Mouse (Mus musculus): ENCODE measurements around the gene Dgkh.
"Not testable (repeated sequence)": the region's sequence is repeated elsewhere in the genome, so short reads cannot be mapped to it uniquely, and the experiment has no call there.

Dgkh gene

DNA sequence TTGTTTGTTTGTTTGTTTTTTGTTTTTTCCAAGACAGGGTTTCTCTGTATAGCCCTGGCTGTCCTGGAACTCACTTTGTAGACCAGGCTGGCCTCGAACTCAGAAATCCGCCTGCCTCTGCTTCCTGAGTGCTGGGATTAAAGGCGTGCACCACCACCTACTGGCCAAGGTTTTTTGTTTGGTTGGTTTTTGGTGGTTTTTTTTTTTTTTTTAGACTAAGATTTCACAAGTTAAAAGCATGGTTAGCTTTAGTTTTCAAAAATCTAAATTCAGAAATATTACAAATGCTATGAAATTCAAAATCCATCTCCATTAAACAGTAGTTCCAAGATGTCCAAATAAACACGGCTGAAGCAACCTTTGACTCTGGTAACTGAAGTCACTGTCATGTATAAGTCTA is 8.9 kb downstream of the Dgkh start:
- DNase-seq (ENCODE audit: low read depth, low spot score), result not testable (repeated sequence)

DNA sequence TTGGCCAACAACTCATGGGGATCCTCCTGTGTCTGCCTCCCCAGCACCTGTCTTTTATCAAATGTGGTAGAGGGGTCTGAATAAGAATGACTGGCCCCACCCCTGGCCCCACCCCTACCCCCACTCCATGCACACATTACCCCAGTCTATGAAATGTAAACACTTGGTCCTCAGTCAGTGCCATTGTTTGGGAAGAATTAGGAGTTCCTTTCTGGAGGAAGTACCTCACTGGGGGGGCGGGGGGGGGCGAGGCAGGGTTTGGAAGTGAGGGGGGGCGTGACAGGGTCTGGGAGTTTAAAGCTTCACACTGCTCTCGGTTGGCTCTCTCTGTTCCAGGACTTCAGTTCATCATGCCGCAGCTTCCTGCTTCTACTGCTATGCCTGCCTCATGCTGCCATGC is 10.5 kb downstream of the Dgkh start:
- peak; percentile 70 for DNase-seq (ENCODE audit: low read depth, low spot score)

DNA sequence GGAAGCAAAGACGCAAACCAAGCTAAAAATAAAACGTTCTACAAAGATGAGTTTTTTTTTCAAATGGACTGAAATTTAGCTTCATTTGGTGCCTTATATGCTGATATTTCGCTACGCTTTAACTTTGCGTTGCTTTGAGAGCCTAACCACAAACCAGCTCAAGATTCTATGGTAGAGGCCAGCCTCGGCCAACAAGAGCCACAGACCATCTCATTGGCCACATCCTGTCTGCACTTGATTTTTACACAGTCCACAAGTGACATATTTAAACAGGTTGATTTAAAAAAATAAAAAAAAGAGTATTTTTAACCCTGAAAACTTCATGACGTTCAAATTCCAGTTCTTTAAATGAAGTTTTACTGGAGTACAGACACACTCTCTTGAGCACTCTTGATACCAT is 16.5 kb downstream of the Dgkh start:
- DNase-seq (ENCODE audit: low read depth, low spot score), result no peak

DNA sequence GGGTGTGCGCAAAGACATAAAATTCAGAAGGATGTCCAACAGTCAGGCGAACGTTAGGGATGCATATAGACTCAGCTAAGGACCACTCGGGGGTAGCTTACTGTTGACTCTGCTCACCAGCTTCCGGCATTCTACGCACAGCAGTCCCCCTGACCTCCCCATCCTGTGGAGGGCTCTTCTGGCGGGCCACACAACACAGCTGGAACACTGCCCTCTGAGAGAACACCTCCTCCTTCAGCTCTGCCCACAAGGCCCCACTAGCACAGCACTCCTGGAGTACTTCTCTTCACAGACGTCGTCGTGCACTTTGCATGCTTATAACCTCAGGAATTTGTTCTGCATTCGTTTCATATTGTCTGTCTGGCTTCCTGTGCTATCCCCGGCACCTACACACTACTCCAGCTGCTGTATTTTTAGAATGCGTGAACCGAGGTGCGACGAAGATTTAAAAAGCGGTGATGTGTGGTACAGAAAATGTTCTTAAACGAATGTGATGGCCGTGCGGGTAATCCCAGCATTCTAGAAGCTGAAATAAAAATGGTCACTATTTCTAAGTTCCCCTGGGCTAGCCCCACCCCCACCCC is 19.9 kb downstream of the Dgkh start:
- DNase-seq (ENCODE audit: low read depth, low spot score), result peak; percentile 7

DNA sequence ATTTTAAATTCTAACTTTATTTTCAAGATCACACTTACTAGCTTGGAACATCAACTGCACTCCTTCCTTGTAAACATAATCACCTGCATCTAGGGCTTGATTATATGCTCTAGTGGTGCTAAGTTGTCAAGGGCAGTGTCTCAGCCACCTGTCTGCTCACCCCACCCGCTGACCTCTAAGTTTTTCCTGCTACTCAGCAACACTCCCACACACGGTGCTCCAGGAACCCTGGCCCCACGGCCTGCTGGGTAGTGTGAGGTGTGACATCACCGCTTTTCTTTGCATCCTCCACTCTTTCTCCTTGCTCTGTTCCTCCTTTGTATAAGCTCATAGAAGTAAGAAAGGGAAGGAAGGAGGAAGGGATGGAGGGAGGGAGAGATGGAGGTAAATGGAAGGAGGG is 21.9 kb downstream of the Dgkh start:
- no peak for DNase-seq (ENCODE audit: low read depth, low spot score)

DNA sequence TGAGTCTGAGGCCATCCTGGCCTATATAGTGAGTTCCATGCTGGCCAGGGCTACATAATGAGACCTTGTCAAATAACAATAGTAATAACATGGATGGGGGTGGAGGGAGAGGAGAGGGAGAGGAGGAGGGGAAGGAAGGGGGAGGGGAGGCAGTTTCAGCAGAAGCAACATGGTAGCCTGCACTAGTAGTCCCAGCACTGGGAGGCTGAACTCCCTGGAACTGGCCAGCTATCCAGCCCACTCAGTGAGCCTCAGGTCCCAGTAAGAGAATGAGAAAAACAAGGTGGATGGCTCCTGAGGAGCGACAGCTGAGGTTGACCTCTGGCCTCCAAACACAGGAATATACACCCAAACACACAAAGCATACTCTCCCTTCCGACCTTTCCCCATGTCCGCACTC is 27.0 kb downstream of the Dgkh start:
- no peak for DNase-seq (ENCODE audit: low read depth, low spot score)

DNA sequence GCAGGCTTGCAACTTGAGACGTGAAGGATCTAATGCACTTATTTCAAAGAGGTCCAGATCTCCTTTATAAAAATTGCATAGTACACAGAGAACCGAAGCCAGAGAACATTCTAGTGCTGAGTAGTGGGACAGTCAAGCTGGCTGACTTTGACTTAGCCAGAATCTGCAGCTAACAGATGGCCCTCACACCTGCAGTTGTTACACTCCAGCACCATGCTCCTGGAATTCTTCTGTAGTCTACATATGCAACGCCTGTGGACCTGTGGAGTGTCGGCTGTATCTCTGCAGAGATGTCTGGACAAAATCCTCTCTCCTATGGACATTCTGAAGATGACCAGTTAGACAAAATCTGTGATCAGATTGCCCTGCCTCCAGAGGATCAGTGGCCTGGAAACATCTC is 28.6 kb downstream of the Dgkh start:
- no peak for DNase-seq (ENCODE audit: low read depth, low spot score)

DNA sequence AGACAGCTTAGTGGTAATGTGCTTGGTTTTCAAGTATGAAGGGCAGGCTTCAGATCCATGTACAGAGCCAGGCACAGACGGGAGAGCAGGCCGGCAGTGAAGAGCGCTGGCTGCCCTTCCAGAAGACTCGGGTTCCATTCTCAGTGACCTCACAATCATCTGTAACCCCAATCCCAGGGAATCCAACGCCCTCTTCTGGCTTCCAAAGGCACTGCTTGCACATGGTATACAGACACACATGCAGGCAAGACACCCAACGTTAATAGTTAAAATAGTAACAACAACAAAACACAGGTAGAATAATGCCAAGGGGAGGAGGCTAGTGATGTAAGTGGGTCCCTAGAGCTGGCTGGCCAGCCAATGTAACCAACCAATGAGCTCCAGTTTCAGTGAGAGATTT is 29.2 kb downstream of the Dgkh start:
- DNase-seq (ENCODE audit: low read depth, low spot score), result peak; percentile 9

DNA sequence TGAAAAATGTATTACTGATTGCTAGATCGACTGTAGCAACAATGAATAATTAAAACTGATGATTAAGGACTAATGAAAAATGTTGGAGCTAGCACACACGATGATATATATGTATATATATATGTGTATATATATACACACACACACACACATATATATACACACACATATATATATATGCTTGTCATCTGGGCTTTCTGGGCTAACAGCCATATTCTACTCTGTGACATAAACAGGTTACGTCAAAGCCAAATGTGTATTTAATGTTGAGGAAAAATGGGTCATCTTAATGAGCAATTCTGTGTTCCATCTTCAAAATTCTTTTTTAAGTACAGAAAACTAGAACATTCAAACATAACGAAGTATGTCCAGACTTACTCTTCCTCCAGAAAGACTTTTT is 30.5 kb downstream of the Dgkh start:
- no peak for DNase-seq (ENCODE audit: low read depth, low spot score)

DNA sequence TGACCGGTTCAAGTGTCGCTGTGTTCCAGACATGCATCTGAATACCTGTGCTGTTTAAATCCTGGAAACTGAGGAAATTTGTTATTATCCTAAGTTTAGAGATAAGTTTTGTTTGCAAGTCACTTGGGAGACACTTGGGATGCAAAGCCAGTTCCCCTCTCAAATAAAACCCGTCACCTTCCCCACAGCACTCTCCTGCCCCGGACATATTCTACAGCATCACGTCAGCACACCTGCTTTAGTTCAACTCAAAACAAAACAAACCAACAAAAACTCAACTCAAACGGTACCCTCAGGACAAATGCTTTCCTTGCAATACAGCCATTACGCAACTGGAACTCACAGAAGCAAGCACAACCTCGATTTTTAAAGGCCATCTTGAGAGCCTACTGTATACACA is 31.1 kb downstream of the Dgkh start:
- no peak for DNase-seq (ENCODE audit: low read depth, low spot score)

DNA sequence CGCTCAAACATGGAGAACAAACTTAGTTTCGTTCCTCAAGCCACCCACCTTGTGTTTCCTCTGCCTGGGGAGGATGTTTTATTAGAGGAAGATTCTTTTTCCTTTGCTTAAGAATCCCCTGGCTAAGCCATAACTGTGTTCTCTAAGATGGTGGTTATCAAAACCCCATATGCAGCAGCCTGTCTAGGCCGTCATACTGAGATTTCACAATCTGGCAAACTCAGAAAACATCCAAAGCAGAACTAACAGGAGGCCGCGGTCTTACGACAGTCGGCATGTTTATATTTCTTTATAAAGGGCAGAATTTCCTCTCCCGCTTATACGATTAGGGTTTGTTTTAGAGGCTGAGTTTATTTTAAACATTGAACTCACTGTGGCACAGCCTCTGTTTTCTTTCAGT is 31.5 kb downstream of the Dgkh start:
- DNase-seq (ENCODE audit: low read depth, low spot score), result no peak

DNA sequence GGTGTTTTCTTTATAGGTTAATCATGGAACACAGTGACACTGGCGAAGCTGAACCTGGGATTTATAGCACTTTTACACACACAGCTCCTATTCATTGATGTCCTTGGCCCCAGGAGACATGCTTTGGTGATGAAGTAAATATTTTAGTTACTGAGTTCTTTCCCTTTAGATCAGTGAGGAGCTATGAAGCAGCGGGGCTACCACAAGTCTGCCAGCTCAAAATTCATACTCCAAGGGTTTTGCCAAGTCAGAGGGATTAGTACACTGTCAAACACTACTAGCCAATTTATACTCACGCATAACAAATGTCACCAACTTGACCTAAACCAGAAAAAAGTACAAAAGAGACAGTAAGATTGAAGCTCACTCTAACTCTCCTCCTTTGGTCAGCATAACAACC is 32.9 kb downstream of the Dgkh start:
- DNase-seq (ENCODE audit: low read depth, low spot score), result no peak

DNA sequence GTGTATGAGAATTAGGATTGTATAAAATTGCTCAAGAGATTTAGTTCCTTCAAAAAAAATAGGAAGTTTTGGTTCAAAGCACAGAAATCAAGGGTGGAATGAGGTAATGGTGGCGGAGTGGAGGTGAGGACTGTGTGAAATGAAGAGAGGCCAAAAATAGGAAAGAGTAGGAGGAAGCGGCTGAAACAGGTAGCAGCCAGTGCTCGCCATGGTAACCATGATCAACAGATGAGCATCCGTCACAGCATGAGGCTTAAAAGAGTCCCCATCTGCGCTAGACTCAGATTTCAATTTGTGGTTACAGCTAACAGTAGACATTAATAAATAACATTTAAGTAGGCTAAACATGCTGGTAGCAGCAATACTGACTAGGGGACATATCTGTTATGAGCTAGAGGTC is 33.4 kb downstream of the Dgkh start:
- DNase-seq (ENCODE audit: low read depth, low spot score), result peak; percentile 58

DNA sequence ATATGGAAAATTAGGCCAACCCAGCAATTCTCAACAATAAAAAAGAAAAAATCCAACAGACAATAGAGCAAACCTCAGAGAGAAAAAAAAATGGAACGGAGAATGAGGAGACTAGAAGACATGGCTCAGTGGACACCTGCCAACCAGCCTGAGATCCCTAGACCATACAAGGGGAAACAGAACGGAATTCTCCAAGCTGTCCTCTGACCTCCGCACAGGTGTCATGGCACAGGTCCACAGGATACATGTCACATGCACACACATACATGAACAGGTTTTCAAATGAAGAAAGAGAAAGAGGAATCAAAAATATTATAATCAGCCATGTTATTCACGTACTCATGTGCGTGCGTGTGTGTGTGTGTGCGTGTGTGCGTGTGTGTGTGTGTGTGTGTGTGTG is 38.5 kb downstream of the Dgkh start:
- DNase-seq (ENCODE audit: low read depth, low spot score), result no peak

DNA sequence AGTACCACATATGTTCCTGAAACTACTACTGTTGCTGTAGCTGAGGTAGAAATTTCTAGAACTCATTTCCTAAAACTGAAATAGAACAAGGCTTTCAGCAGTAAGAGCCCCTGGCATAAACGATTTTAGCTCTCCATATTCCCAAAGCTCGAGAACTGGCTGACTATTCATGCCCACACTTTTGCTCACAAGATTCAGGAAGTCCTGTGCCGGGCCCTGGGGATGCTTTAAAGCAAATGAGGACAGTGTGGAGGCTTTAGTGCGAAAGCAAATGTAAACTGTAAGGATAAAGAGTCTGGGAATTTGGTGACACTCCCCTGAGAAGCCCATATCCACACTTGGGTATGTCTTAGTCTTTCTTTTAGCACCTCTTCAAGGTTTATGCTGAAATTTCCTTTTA is 40.0 kb downstream of the Dgkh start:
- no peak for DNase-seq (ENCODE audit: low read depth, low spot score)

DNA sequence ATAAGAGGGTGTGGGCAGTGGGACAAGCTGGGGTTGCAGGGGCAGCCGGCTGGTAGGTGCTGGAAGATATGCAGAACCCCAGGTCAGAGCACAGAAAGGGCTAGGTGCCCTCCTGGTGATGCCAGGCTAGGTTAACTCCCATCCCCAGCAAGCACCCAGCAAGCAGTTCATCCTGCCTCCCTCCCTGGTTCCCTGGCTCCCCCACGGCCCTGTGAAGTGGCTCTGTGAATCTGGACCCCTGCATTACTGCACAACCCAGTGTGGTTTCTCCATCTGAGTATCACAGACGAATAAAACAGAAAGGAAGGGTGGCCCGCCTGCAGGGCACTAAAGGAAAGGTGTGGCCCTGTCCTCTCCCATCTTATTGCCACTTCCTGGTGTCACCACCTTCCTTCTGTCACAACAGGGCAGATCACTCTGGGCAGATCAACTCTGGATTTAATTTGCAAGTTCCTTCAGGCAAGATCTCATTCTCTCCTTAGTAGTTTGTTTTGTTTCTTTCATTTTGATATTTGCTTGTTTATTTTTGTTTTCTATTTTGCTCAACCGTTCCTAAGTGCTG is 40.6 kb downstream of the Dgkh start:
- DNase-seq (ENCODE audit: low read depth, low spot score), result no peak

DNA sequence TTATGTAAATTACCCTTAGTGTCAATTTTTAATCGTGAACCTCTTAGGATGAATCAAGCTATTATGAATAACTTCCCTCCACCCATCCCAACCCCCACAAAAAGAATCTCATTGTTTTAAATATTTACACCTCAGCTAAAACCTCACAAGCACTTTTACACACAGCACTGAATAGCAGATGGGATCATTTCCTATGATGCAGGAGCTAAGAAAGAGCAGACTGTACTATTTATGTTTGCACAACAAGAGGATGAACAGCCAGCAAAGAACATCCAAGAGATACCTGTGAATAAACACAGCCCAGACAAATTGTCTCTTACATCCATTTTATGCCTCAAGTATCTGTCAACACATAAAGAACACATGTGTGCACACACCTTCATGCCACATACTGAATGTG is 41.7 kb downstream of the Dgkh start:
- no peak for DNase-seq (ENCODE audit: low read depth, low spot score)

DNA sequence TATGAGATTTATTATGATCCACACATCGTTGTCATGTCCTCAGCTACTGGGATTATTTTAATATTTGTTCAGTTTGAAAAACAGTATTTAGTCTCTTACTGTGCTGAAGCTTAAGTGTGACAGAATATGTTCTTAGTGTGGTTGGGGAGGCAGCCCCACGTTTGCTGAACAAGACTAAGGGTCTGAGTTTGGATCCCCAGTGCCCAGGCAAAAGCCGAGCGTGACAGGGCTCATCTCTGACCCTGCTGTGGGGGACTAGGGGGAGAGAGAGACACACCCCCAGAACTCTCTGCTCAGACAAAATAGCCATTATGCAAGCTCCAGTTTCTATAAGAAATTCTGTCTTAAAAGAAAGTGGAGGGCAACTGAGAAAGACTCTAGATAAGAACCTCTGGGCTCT is 42.2 kb downstream of the Dgkh start:
- DNase-seq (ENCODE audit: low read depth, low spot score), result no peak

DNA sequence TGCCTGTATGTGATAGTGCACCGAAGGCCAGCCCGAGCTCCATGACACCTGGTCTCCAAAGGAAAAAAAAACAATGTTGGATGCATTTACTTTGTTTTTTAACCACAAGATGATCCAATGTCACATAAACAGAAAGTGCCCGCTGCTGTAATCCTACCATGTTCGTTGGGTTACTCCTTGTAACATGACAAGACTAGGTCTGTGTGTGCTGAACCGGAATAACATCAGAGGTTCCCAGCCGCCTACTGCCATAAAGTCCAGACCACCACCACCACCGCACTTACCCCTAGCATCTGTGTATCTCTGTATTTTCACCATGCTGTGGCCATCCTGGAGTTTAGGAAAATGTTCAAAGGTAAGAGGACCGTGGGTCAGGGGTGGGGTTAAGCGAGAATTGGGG is 42.6 kb downstream of the Dgkh start:
- no peak for DNase-seq (ENCODE audit: low read depth, low spot score)

DNA sequence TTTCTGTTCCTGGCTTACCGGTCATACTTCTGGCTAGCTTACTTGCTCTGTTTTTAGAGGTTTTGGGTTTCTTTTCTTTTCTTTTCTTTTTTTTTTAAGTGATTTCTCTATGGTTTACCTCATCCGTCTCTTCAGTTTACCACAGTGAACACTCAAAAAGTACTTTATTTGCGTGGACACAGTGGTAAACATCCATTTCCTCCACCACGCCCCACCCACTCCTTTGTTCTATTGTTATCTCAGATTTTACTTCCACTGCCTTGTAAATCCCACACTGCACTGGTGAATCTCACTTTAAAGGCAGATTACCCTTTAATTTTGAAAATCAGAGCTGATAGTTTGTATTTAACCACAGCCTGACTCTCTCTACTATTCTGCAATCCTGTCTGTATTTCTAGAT is 44.9 kb downstream of the Dgkh start:
- DNase-seq (ENCODE audit: low read depth, low spot score), result peak; percentile 24

DNA sequence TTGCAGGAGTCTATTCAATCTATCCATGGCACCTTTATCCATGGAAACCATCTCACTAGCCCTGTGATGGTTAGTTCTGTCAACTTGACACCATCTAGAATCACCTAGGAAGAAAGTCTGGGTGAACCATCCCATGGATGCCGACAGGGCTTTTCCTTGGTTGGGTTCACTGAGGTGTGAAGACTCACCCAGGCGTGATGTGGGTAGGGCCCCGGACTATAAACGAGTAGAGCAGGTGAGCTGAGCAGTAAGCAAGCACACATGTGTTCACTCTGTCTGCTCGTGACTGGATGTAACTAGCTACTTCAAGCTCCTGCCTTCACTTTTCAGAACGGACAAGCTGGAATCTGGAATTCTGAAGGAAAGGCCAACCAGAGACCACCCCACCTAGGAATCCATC is 45.9 kb downstream of the Dgkh start:
- no peak for DNase-seq (ENCODE audit: low read depth, low spot score)

DNA sequence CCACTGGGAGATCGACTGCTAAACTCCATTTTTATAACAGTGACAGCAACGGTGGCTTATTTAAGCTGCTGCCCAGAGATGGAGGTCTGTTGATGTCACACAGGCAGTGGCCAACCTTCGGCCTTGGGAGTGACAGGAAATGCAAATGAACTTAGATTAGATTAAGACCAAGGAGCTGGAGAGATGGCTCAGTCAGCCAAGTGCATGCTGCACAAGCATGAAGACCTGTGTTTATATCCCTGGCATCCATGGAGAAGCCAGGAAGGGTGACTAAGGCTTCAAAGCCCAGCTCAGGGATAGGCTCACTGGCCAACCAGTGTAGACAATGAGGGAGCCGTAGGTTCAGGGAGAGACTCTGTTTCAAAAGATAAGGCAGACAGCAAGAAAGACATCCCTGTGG is 48.4 kb downstream of the Dgkh start:
- peak; percentile 43 for DNase-seq (ENCODE audit: low read depth, low spot score)

DNA sequence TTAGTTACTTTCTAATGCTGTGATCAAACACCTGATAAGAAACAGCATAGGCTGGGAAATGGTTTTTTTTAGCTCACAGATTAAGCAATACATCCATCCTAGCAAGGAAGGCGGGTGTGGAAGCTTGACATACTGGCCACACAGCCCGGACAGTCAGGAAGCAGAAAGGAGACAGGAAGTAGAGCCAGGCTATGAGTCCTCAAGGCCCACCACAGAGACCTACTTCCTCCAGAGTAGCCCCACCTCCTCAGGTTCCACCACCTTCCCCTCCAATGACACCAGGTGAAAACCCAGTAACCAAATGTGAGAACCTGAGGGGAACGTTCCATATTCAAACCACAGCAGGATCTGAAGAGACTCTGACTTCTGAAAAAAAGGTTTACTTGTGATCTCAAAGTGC is 53.6 kb downstream of the Dgkh start:
- DNase-seq (ENCODE audit: low read depth, low spot score), result no peak

DNA sequence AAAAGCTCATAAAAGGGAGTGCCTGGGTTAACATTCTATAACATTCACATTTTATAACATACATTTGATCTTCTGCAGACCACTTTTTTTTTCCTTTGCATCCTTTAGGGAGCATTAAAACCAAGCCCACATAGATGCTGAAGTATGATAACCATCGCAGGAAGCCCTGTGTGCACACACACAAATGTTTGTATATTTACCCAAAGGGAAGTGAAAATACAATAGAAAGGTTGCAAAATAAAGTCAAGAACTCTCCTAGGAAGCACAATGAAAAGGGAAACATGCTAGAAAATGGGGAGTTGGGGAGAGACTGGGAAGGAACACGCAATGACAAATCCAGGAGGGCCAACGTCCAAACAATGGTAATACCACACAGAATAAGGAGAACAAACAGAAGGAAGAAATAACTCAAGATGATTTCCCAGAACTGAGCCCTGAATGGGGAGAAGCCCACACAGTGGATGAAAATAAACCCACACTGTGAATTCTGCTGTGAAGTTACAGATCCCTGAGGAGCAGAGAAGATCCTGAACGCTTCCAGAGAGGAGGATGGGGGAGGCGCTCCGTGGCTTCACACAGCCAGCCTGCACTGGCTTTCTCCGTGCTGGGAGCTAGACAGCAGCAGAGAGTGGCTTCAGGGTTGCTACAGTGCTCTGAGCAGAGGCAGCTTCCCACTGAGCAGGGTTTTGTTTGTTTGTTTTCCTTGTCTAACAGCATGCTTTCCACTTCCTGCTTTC is 54.6 kb downstream of the Dgkh start:
- no peak for DNase-seq (ENCODE audit: low read depth, low spot score)

All from ES-CJ7 (cell line).